Mouse (Mus musculus) limb, embryonic 12.5 days (tissue): ENCODE results near the gene Rap1a. TPM values are rescaled to one million over a fixed set of nuclear protein-coding genes. Genes with fewer than 3 reads are reported as not detected.

ENCODE experiments used
- ATAC-seq: fragments of 200-750 bp; cut with Nextera tagmentation; 2 replicates; pipeline ENCODE4 v1.8.0; 2017; ENCODE audit warnings: low read depth, moderate TSS enrichment; ENCODE audit not compliant: insufficient number of reproducible peaks, insufficient read depth, low FRiP score, low TSS enrichment
- H3K27ac ChIP-seq: fragments of 300-500 bp; sonication (generic); 2 replicates; pipeline ENCODE4 v1.5.1; 2016; ENCODE audit warnings: mild to moderate bottlenecking, moderate library complexity
- H3K27me3 ChIP-seq: fragments of 300-500 bp; sonication (generic); 2 replicates; pipeline ENCODE4 v1.6.1; 2016; ENCODE audit warnings: mild to moderate bottlenecking, moderate library complexity
- H3K36me3 ChIP-seq: fragments of 300-500 bp; sonication (generic); 2 replicates; pipeline ENCODE4 v1.6.1; 2016; ENCODE audit warnings: mild to moderate bottlenecking, moderate library complexity
- H3K4me1 ChIP-seq: fragments of 300-500 bp; sonication (generic); replicated peaks from 2 replicates; pipeline ENCODE4 v1.6.1; 2016
- H3K4me2 ChIP-seq: fragments of 300-500 bp; sonication (generic); 2 replicates; pipeline ENCODE4 v1.6.1; 2016; ENCODE audit warnings: mild to moderate bottlenecking, moderate library complexity
- H3K4me3 ChIP-seq: fragments of 300-500 bp; sonication (generic); replicated peaks from 2 replicates; pipeline ENCODE4 v1.5.1; 2016; ENCODE audit warnings: mild to moderate bottlenecking
- H3K9ac ChIP-seq: fragments of 300-500 bp; sonication (generic); replicated peaks from 2 replicates; pipeline ENCODE4 v1.6.1; 2016; ENCODE audit warnings: mild to moderate bottlenecking, moderate library complexity
- H3K9me3 ChIP-seq: fragments of 300-500 bp; sonication (generic); 2 replicates; pipeline ENCODE4 v1.6.1; 2016; ENCODE audit warnings: mild to moderate bottlenecking, moderate library complexity
- WGBS: fragments of 180-500 bp; shearing (Covaris S2); methylation state at CpG from one replicate; pipeline ENCODE4 v1.1.7; 2016; 5-methylcytosine and 5-hydroxymethylcytosine counted together
- polyA plus RNA-seq: library from polyadenylated mRNA; unstranded; fragments of >200 nt; fragmentation: Nextera tagmentation; extraction: Ambion mirVana; gene quantifications from 2 replicates; pipeline ENCODE4 v1.2.1, GENCODE M21; 2016

The Rap1a gene
- polyA plus RNA-seq, 1 experiment from 2014 or later: 76.8 TPM

DNA sequence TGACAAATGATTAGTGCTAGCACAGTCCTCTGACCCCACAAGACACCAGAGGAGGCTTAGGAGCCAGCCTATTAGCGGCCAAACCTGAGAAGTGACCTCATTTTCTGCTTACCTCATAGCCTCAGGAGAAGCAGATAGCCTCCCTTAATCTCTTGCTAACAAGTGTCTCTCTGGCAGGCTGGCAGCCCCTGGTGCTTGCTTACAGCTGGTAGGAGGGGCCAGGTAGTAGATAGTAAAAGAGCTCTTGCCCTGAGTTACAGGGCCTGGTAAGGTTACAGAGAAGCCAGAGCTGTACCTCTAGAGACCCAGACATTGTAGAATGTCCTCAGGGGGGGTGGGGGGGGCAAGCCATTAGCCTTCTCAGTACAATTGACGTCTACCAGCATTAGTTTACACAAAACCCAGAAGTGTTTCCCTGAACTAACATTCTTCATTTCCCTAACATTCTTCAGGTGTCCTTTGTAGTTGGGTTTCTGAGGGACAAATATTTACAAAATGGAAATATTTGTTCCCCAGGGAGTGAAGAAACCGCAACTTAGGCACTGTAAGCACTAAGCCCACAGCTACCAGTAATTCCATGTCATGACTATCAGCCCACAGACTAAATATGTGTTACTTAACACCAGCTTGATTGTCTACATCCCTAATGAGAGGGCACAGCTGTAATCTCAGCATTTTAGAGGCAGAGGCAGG, 101.7 kb downstream of the Rap1a start:
- Histone ChIP-seq H3K27me3 (peaks cover 59% of the 10 kb centered on the region), H3K4me3 (no peak overlapping the region), H3K27ac (no peak overlapping the region), H3K36me3 (no peaks in the 10 kb centered on the region), H3K4me2 (no peak overlapping the region), H3K4me1 (peaks cover 4% of the 10 kb centered on the region), H3K9me3 (no peaks in the 10 kb centered on the region), H3K9ac (no peak overlapping the region)
- ATAC-seq: no peak
- 39% methylated on average over 3 of the region's 3 CpGs for WGBS

DNA sequence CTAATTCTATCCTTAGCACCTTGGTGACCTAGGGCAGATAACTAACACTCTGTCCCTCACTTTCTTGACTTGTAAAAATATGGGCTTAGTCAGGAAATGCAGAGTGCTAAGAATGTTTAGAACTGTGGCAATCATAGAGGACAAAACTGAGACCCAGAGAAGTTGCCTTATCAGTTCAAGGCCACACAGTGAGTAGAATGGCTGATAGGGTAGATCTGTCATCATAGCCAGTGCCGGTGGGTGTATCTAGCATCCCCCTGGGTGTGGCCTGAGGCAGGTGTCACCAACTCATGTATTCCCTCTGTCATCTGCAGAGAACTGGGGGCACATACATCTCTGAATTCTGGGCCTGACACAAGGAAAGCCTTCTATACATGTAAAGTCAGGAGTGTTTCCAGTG, 102.8 kb downstream of the Rap1a start:
- Histone ChIP-seq H3K9ac (no peak overlapping the region), H3K9me3 (no peaks in the 10 kb centered on the region), H3K4me3 (no peak overlapping the region), H3K27ac (no peak overlapping the region), H3K27me3 (peaks cover 61% of the 10 kb centered on the region), H3K36me3 (no peaks in the 10 kb centered on the region), H3K4me1 (no peaks in the 10 kb centered on the region; the same call in 1 of the 2 replicates), H3K4me2 (no peak overlapping the region)
- ATAC-seq: no peak
- 85% methylated on average over 1 of the region's 1 CpGs for WGBS

DNA sequence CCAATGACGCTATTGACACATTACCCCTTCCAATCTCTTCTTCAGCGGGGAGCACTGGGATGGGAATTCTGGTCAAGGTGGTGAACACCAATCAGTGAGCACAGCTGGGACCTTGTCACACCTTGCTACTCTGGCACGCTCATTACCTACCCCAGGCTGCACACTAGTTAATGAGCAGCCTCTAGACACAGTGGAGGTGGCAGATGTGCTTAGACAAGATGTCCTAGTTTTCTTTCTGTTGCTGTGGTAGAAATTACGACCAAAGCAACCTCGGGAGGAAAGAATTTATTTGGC, 104.0 kb downstream of the Rap1a start:
- Histone ChIP-seq H3K9me3 (no peaks in the 10 kb centered on the region), H3K4me2 (no peak overlapping the region), H3K9ac (no peak overlapping the region), H3K36me3 (no peaks in the 10 kb centered on the region), H3K4me3 (no peak overlapping the region), H3K4me1 (no peaks in the 10 kb centered on the region; the same call in 1 of the 2 replicates), H3K27ac (no peak overlapping the region), H3K27me3 (peaks cover 54% of the 10 kb centered on the region)
- 60% methylated on average over 5 of the region's 5 CpGs for WGBS
- no peak for ATAC-seq

DNA sequence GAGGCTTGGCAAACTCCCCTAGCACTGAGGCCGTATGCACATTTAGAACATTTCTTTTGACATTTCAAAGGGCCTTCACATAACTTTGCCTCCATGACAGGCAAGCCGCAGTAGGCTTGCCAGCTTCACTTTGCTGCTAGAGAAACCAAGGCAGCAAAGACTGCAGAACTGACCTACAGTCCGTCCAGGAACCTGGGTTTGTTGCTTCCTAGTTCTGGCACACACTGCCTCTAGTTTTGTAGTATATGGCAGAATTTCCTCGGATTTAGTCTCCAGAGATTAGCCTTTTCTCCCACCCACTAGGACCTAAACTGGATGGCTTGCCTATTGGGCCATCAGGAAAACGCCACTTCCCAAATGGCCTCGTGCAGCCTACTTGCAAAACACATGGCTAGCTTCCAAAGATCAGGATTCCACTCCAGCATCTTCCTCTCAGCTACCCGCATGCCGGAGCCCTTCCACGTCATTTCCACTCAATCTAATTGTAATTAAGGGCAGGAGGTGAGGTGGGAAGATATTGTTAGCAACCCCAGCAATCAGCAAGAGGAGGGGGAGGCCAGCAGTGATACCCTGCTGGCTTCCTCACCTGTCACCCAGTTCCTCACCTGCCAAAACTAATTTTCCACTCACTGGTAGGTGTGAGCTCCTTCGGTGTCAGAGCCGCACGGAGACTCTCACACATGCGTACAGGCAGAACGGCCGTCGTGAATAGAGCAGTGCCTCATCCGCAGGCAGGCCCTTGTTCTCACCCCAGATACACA, 104.6 kb downstream of the Rap1a start:
- 69% methylated on average over 17 of the region's 17 CpGs for WGBS
- ATAC-seq: no peak
- peaks cover 52% of the 10 kb centered on the region for H3K27me3 ChIP-seq
- H3K4me1 ChIP-seq: no peaks in the 10 kb centered on the region; the same call in 1 of the 2 replicates
- H3K9me3 ChIP-seq: no peaks in the 10 kb centered on the region
- H3K27ac ChIP-seq: no peak overlapping the region
- H3K36me3 ChIP-seq: no peaks in the 10 kb centered on the region
- H3K4me3 ChIP-seq: no peak overlapping the region
- H3K9ac ChIP-seq: no peak overlapping the region
- peak overlapping the region; percentile 40 for H3K4me2 ChIP-seq

DNA sequence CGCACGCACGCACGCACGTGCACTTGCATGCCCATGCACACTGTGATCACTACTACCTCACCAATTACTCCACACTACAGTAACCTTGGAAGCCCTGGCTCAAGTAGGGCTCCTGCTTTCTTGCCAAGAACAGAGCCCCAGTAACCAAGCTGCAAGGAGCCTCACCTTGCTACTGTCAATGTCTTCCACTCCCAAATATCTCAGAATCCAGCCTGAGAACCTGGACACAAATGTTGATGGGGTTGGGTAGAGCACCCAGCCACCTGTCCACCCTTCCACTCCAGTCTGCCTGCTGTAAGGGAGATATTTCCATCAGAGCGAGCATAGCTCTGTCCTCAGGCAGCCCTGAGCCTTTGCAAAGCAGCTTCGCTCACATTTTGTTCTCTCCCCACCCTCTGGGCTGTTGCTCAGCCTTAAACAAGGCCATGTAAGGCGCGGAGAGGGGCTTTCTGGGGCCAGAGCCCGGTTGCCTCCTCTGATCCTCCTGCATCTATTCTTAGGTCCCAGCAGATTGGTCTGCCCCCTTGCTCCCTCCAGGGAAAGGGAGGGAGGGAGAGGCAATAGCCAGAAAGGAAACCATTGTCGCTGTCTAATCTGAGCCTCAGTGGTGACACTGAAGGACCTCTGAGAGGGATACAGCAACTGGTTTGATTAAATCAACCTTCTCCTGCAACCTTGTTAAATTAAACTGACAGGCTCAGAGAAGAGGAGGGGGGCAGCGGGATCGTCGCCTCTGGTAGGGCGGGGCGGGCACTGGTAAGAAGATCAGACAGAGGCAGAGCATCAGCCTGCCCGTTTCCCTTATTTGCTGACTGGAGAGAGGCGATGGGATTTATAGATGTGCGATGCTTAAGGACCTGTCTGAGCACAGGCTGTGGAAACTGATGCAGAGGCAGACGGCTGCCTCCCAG, 105.4 kb downstream of the Rap1a start:
- no peaks in the 10 kb centered on the region for H3K36me3 ChIP-seq
- H3K27me3 ChIP-seq: peaks cover 48% of the 10 kb centered on the region
- ATAC-seq: no peak
- WGBS: 36% methylated on average over 20 of the region's 20 CpGs
- H3K4me3 ChIP-seq: no peak overlapping the region
- peak overlapping the region; percentile 40 for H3K4me2 ChIP-seq
- no peaks in the 10 kb centered on the region for H3K9me3 ChIP-seq
- H3K4me1 ChIP-seq: no peaks in the 10 kb centered on the region; the same call in 1 of the 2 replicates
- no peak overlapping the region for H3K27ac ChIP-seq
- no peak overlapping the region for H3K9ac ChIP-seq

DNA sequence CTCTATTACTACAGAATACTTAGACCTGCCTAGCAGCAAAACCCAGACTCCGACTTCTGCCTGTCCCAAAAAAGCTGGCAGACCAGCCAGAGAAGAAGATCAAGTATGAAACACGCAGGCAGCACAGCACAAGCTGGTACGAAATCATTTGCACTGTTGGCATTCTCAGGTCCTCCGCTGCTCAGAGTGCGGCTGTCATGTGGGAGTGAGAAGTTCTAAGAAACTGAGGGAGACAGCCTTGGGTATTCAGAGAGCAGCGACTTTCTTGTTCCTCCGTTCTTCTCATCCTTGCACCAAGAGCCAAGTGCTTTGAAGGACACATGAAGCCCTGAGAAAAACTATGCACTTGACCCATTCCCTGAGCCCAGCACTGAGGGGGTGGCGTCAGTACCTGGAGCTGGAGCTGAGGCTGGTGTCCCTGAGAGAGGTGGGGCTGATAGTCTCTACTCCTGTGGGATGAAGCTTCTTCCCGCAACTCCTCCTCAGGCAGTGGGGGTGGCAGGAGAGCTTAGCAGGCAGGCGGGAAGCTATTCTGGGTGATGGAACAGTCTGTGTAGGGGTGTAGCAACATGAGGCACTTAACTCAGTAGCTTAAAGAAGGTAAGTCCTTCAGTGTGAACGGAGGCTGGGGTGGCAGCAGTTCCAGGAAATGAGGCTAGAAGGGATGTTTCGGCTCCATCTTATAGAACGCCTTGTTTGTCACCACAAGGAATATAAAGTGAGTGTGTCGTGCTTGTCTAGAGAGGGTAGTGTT, 107.6 kb downstream of the Rap1a start:
- no peak overlapping the region for H3K27ac ChIP-seq
- H3K9me3 ChIP-seq: no peaks in the 10 kb centered on the region
- no peak overlapping the region for H3K9ac ChIP-seq
- H3K27me3 ChIP-seq: peaks cover 48% of the 10 kb centered on the region
- no peak overlapping the region for H3K4me3 ChIP-seq
- no peak overlapping the region for H3K4me2 ChIP-seq
- no peak for ATAC-seq
- WGBS: 77% methylated on average over 14 of the region's 14 CpGs
- no peaks in the 10 kb centered on the region; the same call in 1 of the 2 replicates for H3K4me1 ChIP-seq
- no peaks in the 10 kb centered on the region for H3K36me3 ChIP-seq

DNA sequence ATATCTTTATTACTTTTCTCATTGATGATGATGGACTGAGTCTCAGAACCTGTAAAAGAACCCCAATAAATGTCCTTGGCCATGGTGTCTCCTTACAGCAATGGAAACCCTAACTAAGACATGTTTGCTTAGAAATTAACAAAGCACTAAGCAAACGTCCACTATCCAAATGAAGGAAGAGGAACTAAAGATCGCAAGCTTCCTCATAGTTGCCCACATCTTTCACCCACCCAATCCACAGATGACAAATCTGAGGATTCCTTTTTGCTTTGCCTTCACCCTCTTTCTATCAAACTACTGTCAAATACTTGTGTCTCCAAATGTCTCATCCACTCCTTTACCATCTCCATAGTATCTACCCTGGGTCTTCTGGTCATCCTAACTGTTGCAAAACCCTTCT, 112.6 kb downstream of the Rap1a start:
- no peak overlapping the region for H3K27ac ChIP-seq
- 0 out of 2 replicates have a peak, but pooled peaks cover 4% of the 10 kb centered on the region for H3K27me3 ChIP-seq
- H3K4me2 ChIP-seq: no peak overlapping the region
- WGBS: 89% methylated on average over 2 of the region's 2 CpGs
- no peaks in the 10 kb centered on the region for H3K9me3 ChIP-seq
- H3K4me3 ChIP-seq: no peak overlapping the region
- H3K9ac ChIP-seq: no peak overlapping the region
- ATAC-seq: no peak
- H3K4me1 ChIP-seq: peaks cover 9% of the 10 kb centered on the region
- peaks cover 14% of the 10 kb centered on the region for H3K36me3 ChIP-seq

DNA sequence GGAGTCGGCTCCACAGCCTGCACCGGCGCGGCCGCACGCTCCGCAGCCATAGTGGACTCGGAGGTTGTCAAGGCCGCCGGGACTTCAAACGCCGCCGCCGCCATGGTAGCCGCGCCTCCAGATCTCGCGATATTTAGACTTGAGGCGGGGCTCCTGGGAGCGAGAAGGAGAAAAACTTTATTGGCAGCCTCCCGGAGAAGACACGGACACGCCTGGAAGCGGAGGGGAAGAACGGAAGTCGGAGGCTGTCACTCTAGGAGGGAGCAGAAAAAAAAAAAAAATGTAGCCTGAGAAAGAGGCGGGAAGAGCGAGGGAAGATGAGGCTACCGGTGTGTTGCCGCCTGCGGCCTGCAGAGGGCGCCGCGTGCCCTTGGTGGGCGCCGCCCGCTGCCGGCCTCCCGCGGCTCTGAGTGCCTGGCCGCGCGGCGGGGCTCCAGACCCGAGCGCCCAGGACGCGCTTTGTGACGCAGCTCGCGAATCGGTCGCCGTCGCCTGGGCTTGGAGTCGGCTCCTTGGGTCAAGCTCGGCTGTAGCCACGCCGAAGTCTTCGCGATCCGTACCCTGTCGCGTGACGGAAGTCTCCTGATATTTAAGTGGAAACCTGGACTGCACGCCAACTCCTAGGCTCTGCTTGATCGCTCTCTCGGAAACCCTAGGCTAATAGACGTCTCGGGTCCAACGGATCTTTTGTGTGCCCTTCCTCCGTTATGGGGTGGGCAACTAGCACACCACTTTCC, 113.6 kb downstream of the Rap1a start, which contains the start of gene Ddx20:
TSS of gene Ddx20 (minus strand) at position 251 of the 737 bp plus-strand sequence.
- Histone ChIP-seq H3K4me1 (peaks cover 9% of the 10 kb centered on the region), H3K4me2 (peak within 1 kb of the TSS; percentile 71), H3K27me3 (no peaks in the 10 kb centered on the region), H3K27ac (peak within 1 kb of the TSS; percentile 79), H3K4me3 (peak within 1 kb of the TSS; percentile 94), H3K9me3 (no peaks in the 10 kb centered on the region), H3K36me3 (peaks cover 24% of the 10 kb centered on the region), H3K9ac (peak within 1 kb of the TSS; percentile 94)
- ATAC-seq: peak; percentile 96
- WGBS: under 1% methylated on average over 71 of the region's 72 CpGs

DNA sequence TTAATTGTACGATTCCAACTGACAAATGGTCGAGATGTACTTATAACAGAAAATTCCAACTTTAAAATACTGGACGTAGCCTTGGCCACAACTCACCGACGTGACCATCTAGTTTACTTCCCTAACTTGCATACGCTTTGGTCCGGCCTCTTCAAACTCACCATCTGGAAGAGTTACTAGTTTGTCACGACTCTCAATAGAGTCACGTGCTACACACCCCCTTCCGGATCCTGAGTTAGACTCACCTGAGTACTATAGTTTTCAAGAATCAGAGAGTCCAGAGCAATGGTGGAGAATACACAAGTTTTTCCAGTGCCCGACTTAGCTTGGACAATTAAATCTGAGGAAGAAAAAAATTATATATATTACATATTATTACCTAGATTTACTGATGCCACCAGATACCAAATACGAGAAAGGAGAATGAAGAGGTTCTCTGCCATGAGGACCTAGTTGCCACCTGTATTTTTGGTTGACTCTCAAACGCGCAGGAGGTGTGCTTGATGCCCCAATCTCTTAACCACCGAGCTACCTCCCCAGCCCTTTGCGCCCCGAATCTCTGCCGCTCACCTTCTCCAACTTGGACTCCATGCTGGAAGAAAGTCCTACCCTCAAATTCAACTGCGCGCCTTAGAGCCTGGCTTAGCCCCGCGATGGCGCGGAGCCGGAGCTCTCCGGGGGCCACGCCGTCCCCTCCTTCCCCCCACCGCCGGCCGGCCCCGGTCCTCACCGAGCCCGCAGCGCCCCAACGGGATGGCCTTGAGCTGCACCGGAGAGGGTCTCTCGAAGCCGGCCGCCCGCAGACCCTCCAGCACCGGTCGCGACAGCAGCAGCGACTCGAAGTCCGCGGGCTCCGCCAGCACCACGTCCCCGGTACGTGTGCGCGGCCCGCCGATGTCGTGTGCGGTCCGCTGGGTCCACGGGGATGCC, 114.5 kb downstream of the Rap1a start:
- H3K9me3 ChIP-seq: no peaks in the 10 kb centered on the region
- WGBS: 7% methylated on average over 57 of the region's 60 CpGs
- peak; percentile 75 for ATAC-seq
- peak overlapping the region; percentile 94 for H3K9ac ChIP-seq
- peak overlapping the region; percentile 94 for H3K4me3 ChIP-seq
- H3K4me1 ChIP-seq: peaks cover 9% of the 10 kb centered on the region
- peaks cover 30% of the 10 kb centered on the region for H3K36me3 ChIP-seq
- peak overlapping the region; percentile 71 for H3K4me2 ChIP-seq
- peak overlapping the region; percentile 76 for H3K27ac ChIP-seq
- no peaks in the 10 kb centered on the region for H3K27me3 ChIP-seq
